Mouse (Mus musculus): ENCODE data around the gene Smgc. TPM values are rescaled to one million over a fixed set of nuclear protein-coding genes. Genes with fewer than 3 reads are reported as not detected.
"Not testable (repeated sequence)": the region's sequence is repeated elsewhere in the genome, so short reads cannot be mapped to it uniquely, and the experiment has no call there.

Gene Smgc
- not detected in 2 replicates for polyA plus RNA-seq (2014; fragmentation: Nextera tagmentation; extraction: Ambion mirVana)

- WGBS, result 90% methylated on average over 7 of the region's 7 CpGs
- no peaks in the 10 kb centered on the region for H3K27me3 ChIP-seq (ENCODE audit: control insufficient read depth, insufficient read depth, low read length)
These were observed at the start of gene Smgc for GRCm38 (mm10) chr15:91837965-91838364. Smgc (plus strand) TSS chr15:91838265.

GRCm38 (mm10) chr15:91788338-91788737 lies 49.7 kb upstream of the Smgc start:
- Histone ChIP-seq H3K4me1 (replicated peaks; ENCODE audit: control insufficient read depth, insufficient read depth, low read length) (no peaks in the 10 kb centered on the region), H3K9ac (ENCODE audit: low read depth, low read length) (no peak overlapping the region), H3K4me3 (ENCODE audit: low read depth, low read length) (no peak overlapping the region), H3K27ac (ENCODE audit: low read depth, low read length) (no peak overlapping the region), H3K27me3 (ENCODE audit: control insufficient read depth, insufficient read depth, low read length) (no peaks in the 10 kb centered on the region), H3K9me3 (ENCODE audit: control insufficient read depth, low read length) (no peaks in the 10 kb centered on the region), H3K36me3 (ENCODE audit: control insufficient read depth, insufficient read depth, low read length) (no peaks in the 10 kb centered on the region), H3K4me2 (replicated peaks; ENCODE audit: low read depth, low read length) (no peak overlapping the region)
- DNase-seq (ENCODE audit: low spot score) (no peak), ATAC-seq (ENCODE audit: low FRiP score) (no peak)
- WGBS, result 91% methylated on average over 11 of the region's 11 CpGs

More at GRCm38 (mm10) chr15:91837965-91838364, at the start of gene Smgc:
- Histone ChIP-seq H3K9ac (ENCODE audit: low read depth, low read length) (no peak within 1 kb of the TSS), H3K4me1 (replicated peaks; ENCODE audit: control insufficient read depth, insufficient read depth, low read length) (no peaks in the 10 kb centered on the region), H3K4me3 (ENCODE audit: low read depth, low read length) (no peak within 1 kb of the TSS), H3K36me3 (ENCODE audit: control insufficient read depth, insufficient read depth, low read length) (no peaks in the 10 kb centered on the region), H3K4me2 (replicated peaks; ENCODE audit: low read depth, low read length) (no peak within 1 kb of the TSS), H3K27ac (ENCODE audit: low read depth, low read length) (no peak within 1 kb of the TSS), H3K9me3 (ENCODE audit: control insufficient read depth, low read length) (no peaks in the 10 kb centered on the region)
- ATAC-seq (ENCODE audit: low FRiP score) (no peak), DNase-seq (ENCODE audit: low spot score) (no peak)

DNA sequence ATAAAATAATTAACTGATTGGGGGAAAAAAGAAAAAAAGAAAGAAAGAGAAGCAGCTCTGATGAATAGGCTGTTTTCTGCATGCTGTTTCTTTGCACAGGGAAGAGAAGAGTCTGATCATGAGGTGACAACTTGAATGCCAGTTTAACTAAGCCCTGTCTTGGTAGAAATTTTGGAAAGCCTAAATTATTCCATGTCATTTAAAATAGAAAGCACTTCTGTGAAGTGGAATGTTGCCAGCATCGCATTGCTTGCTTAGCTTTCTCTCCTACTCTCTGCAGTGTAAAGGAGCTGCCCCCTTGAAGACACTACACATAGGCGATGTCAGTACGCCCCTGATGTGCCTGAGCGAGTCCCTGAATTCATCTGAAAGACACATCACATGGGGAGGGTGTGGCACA lies 31.6 kb upstream of the Smgc start:
- H3K27ac ChIP-seq (ENCODE audit: low read depth, low read length), result no peak overlapping the region
- ATAC-seq (ENCODE audit: low FRiP score) (no peak), DNase-seq (ENCODE audit: low spot score) (no peak)
- H3K4me2 ChIP-seq (replicated peaks; ENCODE audit: low read depth, low read length), result no peak overlapping the region
- H3K36me3 ChIP-seq (ENCODE audit: control insufficient read depth, insufficient read depth, low read length), result no peaks in the 10 kb centered on the region
- H3K9me3 ChIP-seq (ENCODE audit: control insufficient read depth, low read length), result no peaks in the 10 kb centered on the region
- no peaks in the 10 kb centered on the region for H3K4me1 ChIP-seq (replicated peaks; ENCODE audit: control insufficient read depth, insufficient read depth, low read length)
- WGBS, result 86% methylated on average over 4 of the region's 4 CpGs
- no peaks in the 10 kb centered on the region for H3K27me3 ChIP-seq (ENCODE audit: control insufficient read depth, insufficient read depth, low read length)
- no peak overlapping the region for H3K4me3 ChIP-seq (ENCODE audit: low read depth, low read length)
- H3K9ac ChIP-seq (ENCODE audit: low read depth, low read length), result no peak overlapping the region

DNA sequence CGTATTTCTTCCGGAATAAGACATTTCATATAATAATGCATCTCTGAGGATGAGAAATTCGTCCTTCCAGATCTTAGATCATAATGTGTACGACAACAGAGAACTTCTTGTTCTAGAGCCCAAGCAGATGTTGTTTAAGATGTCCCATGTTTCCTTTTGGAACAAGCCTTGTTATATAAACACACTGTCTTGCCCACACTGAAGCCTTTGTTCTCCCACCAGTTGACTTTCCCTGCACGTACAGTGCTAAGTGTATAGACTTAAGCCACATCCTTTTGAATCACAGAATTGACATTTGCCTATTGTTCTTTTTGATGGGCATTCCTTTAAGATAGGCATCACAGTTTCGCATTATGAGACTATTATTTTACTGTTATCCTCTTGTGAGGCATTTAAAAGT lies 2.7 kb upstream of the Smgc start:
- H3K36me3 ChIP-seq (ENCODE audit: control insufficient read depth, insufficient read depth, low read length), result no peaks in the 10 kb centered on the region
- H3K4me2 ChIP-seq (replicated peaks; ENCODE audit: low read depth, low read length), result no peak overlapping the region
- no peak overlapping the region for H3K9ac ChIP-seq (ENCODE audit: low read depth, low read length)
- DNase-seq (ENCODE audit: low spot score) (no peak), ATAC-seq (ENCODE audit: low FRiP score) (no peak)
- H3K27me3 ChIP-seq (ENCODE audit: control insufficient read depth, insufficient read depth, low read length), result no peaks in the 10 kb centered on the region
- no peaks in the 10 kb centered on the region for H3K9me3 ChIP-seq (ENCODE audit: control insufficient read depth, low read length)
- WGBS, result 80% methylated on average over 6 of the region's 6 CpGs
- no peak overlapping the region for H3K4me3 ChIP-seq (ENCODE audit: low read depth, low read length)
- no peak overlapping the region for H3K27ac ChIP-seq (ENCODE audit: low read depth, low read length)
- no peaks in the 10 kb centered on the region for H3K4me1 ChIP-seq (replicated peaks; ENCODE audit: control insufficient read depth, insufficient read depth, low read length)

DNA sequence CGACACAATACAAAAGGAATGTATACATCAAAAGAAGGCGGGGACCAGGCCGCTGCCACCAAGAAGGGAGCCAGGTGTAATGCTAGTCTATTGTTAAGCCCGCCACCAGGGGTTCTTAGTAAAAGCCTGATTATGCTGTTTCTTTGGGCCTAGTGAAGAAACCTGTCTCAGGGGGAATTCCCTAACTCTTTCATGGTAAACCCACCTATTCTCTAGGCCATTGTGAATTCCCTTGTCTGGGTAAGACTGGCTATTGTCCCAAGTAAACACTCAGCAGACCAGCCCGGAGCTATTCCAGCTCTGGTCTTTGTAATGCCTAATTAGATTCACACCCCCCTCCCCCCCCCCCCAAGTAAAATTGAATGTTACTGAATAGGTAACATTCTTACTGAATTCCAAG lies 26.1 kb downstream of the Smgc start:
- peak; percentile 5 for DNase-seq (ENCODE audit: low spot score)
- H3K9ac ChIP-seq (ENCODE audit: low read depth, low read length); H3K4me2 ChIP-seq (replicated peaks; ENCODE audit: low read depth, low read length); H3K9me3 ChIP-seq (ENCODE audit: control insufficient read depth, low read length); H3K27ac ChIP-seq (ENCODE audit: low read depth, low read length); ATAC-seq (ENCODE audit: low FRiP score); H3K27me3 ChIP-seq (ENCODE audit: control insufficient read depth, insufficient read depth, low read length); H3K36me3 ChIP-seq (ENCODE audit: control insufficient read depth, insufficient read depth, low read length); H3K4me1 ChIP-seq (replicated peaks; ENCODE audit: control insufficient read depth, insufficient read depth, low read length); H3K4me3 ChIP-seq (ENCODE audit: low read depth, low read length): not testable (repeated sequence)
- WGBS, result 23% methylated on average over 5 of the region's 5 CpGs

GRCm38 (mm10) chr15:91900245-91900644 lies 62.2 kb downstream of the Smgc start:
- Histone ChIP-seq H3K27me3 (ENCODE audit: control insufficient read depth, insufficient read depth, low read length) (no peaks in the 10 kb centered on the region), H3K4me1 (replicated peaks; ENCODE audit: control insufficient read depth, insufficient read depth, low read length) (no peaks in the 10 kb centered on the region), H3K4me2 (replicated peaks; ENCODE audit: low read depth, low read length) (no peak overlapping the region), H3K4me3 (ENCODE audit: low read depth, low read length) (no peak overlapping the region), H3K36me3 (ENCODE audit: control insufficient read depth, insufficient read depth, low read length) (no peaks in the 10 kb centered on the region), H3K27ac (ENCODE audit: low read depth, low read length) (no peak overlapping the region), H3K9ac (ENCODE audit: low read depth, low read length) (no peak overlapping the region), H3K9me3 (ENCODE audit: control insufficient read depth, low read length) (no peaks in the 10 kb centered on the region)
- DNase-seq (ENCODE audit: low spot score), result peak; percentile 34
- WGBS, result 66% methylated on average over 6 of the region's 6 CpGs
- no peak for ATAC-seq (ENCODE audit: low FRiP score)

- WGBS, result no CpG with 5 or more reads among the region's 11 CpGs
- ATAC-seq (ENCODE audit: low FRiP score); DNase-seq (ENCODE audit: low spot score); H3K4me1 ChIP-seq (replicated peaks; ENCODE audit: control insufficient read depth, insufficient read depth, low read length); H3K4me2 ChIP-seq (replicated peaks; ENCODE audit: low read depth, low read length); H3K27me3 ChIP-seq (ENCODE audit: control insufficient read depth, insufficient read depth, low read length); H3K27ac ChIP-seq (ENCODE audit: low read depth, low read length); H3K36me3 ChIP-seq (ENCODE audit: control insufficient read depth, insufficient read depth, low read length); H3K9ac ChIP-seq (ENCODE audit: low read depth, low read length); H3K9me3 ChIP-seq (ENCODE audit: control insufficient read depth, low read length); H3K4me3 ChIP-seq (ENCODE audit: low read depth, low read length): not testable (repeated sequence)
These were observed 69.0 kb downstream of the Smgc start for GRCm38 (mm10) chr15:91907046-91907445.

Other genes starting within 250 kb of the Smgc start
- gene Lrrk2, start 165.1 kb upstream of the Smgc start, polyA plus RNA-seq (2014; fragmentation: Nextera tagmentation; extraction: Ambion mirVana), result 3.4 and 4.7 TPM in 2 replicates
- gene Cntn1, start 212.9 kb downstream of the Smgc start, polyA plus RNA-seq (2014; fragmentation: Nextera tagmentation; extraction: Ambion mirVana), result 4.5 and 5.7 TPM in 2 replicates

All from hindbrain, embryonic 11.5 days (tissue).